Mouse (Mus musculus) heart, postnatal 0 days (tissue): ENCODE measurements around the gene Bak1. TPM values are rescaled to one million over a fixed set of nuclear protein-coding genes. Genes with fewer than 3 reads are reported as not detected.

Experiments
- ATAC-seq: fragments of 200-750 bp; cut with Nextera tagmentation; 2 replicates; pipeline ENCODE4 v1.8.0; 2017; ENCODE audit warnings: low read depth, moderate number of reproducible peaks, moderate library complexity; ENCODE audit not compliant: insufficient read depth
- DNase-seq: peaks from one replicate; pipeline ENCODE4 v3.0.0-alpha.2; 2016; ENCODE audit warnings: low spot score
- H3K27ac ChIP-seq: fragments of 300-500 bp; sonication (generic); 2 replicates; pipeline ENCODE4 v1.5.1; 2014; ENCODE audit warnings: low read depth, mild to moderate bottlenecking
- H3K27me3 ChIP-seq: fragments of 300-500 bp; sonication (generic); 2 replicates; pipeline ENCODE4 v1.6.1; 2014; ENCODE audit warnings: low read length, mixed read lengths; ENCODE audit not compliant: control insufficient read depth, insufficient read depth
- H3K36me3 ChIP-seq: fragments of 300-500 bp; sonication (generic); replicated peaks from 2 replicates; pipeline ENCODE4 v1.6.1; 2014; ENCODE audit warnings: low read length, mixed read lengths; ENCODE audit not compliant: control insufficient read depth, insufficient read depth
- H3K4me1 ChIP-seq: fragments of 300-500 bp; sonication (generic); 2 replicates; pipeline ENCODE4 v1.6.1; 2014; ENCODE audit warnings: antibody characterized with exemption; ENCODE audit not compliant: control insufficient read depth, insufficient read depth
- H3K4me2 ChIP-seq: fragments of 300-500 bp; sonication (generic); 2 replicates; pipeline ENCODE4 v1.6.1; 2014; ENCODE audit warnings: low read depth, mild to moderate bottlenecking, low read length, moderate library complexity
- H3K4me3 ChIP-seq: fragments of 300-500 bp; sonication (generic); 2 replicates; pipeline ENCODE4 v1.5.1; 2014; ENCODE audit warnings: low read depth, low read length
- H3K9ac ChIP-seq: fragments of 300-500 bp; sonication (generic); replicated peaks from 2 replicates; pipeline ENCODE4 v1.6.1; 2014; ENCODE audit warnings: low read depth, low read length, mixed read lengths
- H3K9me3 ChIP-seq: fragments of 300-500 bp; sonication (generic); replicated peaks from 2 replicates; pipeline ENCODE4 v1.6.1; 2016; ENCODE audit warnings: low read length; ENCODE audit not compliant: control insufficient read depth
- CTCF ChIP-seq: IDR thresholded peaks from 2 replicates; pipeline ENCODE4 v1.5.1; 2016; ENCODE audit warnings: antibody characterized with exemption, control low read depth, low read depth
- EP300 ChIP-seq: IDR thresholded peaks from 2 replicates; pipeline ENCODE4 v1.6.1; 2016; ENCODE audit warnings: antibody characterized with exemption, low read depth
- whole genome bisulfite sequencing: fragments of 180-500 bp; shearing (Covaris S2); extraction: QIAGEN DNeasy Blood & Tissue Kit; methylation state at CpG from one replicate; pipeline ENCODE4 v1.1.7; 2014; 5-methylcytosine and 5-hydroxymethylcytosine counted together
- polyA plus RNA-seq: library from polyadenylated mRNA; unstranded; fragments of >200 nt; fragmentation: Nextera tagmentation; extraction: Ambion mirVana; gene quantifications from 2 replicates; pipeline ENCODE4 v1.2.1, GENCODE M21; 2015
- total RNA-seq: library from RNA; depleted of rRNA; stranded (reverse); fragments of >200 nt; gene quantifications from 2 replicates; pipeline ENCODE4 v1.2.3, GENCODE M21; 2014; ENCODE audit warnings: low replicate concordance

Bak1 gene
- total and polyA plus RNA-seq, 2 experiments from 2014 or later: 4.5 to 82.4 TPM

GRCm38 (mm10) chr17:27050853-27051252 is 22.0 kb upstream of the Bak1 start:
- DNase-seq: no peak
- Histone ChIP-seq H3K27me3 (no peaks in the 10 kb centered on the region), H3K27ac (no peak overlapping the region), H3K4me1 (peaks cover 6% of the 10 kb centered on the region; the same call in 1 of the 2 replicates), H3K36me3 (no peaks in the 10 kb centered on the region), H3K9ac (no peak overlapping the region), H3K4me2 (no peak overlapping the region), H3K9me3 (no peaks in the 10 kb centered on the region), H3K4me3 (no peak overlapping the region)
- TF ChIP-seq CTCF: no peak
- TF ChIP-seq EP300: no peak
- no peak for ATAC-seq
- WGBS: 58% methylated on average over 5 of the region's 5 CpGs

GRCm38 (mm10) chr17:27048445-27049239 is 19.8 kb upstream of the Bak1 start:
- TF ChIP-seq CTCF (no peak), EP300 (no peak)
- no peaks in the 10 kb centered on the region for H3K9me3 ChIP-seq
- H3K4me1 ChIP-seq: peaks cover 6% of the 10 kb centered on the region; the same call in 1 of the 2 replicates
- H3K4me3 ChIP-seq: no peak overlapping the region
- H3K9ac ChIP-seq: no peak overlapping the region
- H3K27ac ChIP-seq: peak overlapping the region; percentile 12
- no peak overlapping the region for H3K4me2 ChIP-seq
- H3K36me3 ChIP-seq: no peaks in the 10 kb centered on the region
- 64% methylated on average over 14 of the region's 14 CpGs for WGBS
- DNase-seq (no peak), ATAC-seq (no peak)
- no peaks in the 10 kb centered on the region for H3K27me3 ChIP-seq

- no peak overlapping the region for H3K4me3 ChIP-seq
- no peaks in the 10 kb centered on the region for H3K36me3 ChIP-seq
- H3K27ac ChIP-seq: peak overlapping the region; percentile 12; the same call in 1 of the 2 replicates
- no peaks in the 10 kb centered on the region for H3K9me3 ChIP-seq
- H3K9ac ChIP-seq: no peak overlapping the region
- no peaks in the 10 kb centered on the region for H3K27me3 ChIP-seq
- WGBS: 80% methylated on average over 14 of the region's 14 CpGs
- H3K4me2 ChIP-seq: no peak overlapping the region
- peaks cover 6% of the 10 kb centered on the region; the same call in 1 of the 2 replicates for H3K4me1 ChIP-seq
- DNase-seq: no peak
- no peak for ATAC-seq
- TF ChIP-seq EP300 (no peak), CTCF (no peak)
Measured at GRCm38 (mm10) chr17:27047762-27048444, 19.1 kb upstream of the Bak1 start.

GRCm38 (mm10) chr17:27045164-27045563 is 16.4 kb upstream of the Bak1 start:
- ATAC-seq: no peak
- H3K4me1 ChIP-seq: no peaks in the 10 kb centered on the region
- no peaks in the 10 kb centered on the region for H3K36me3 ChIP-seq
- 90% methylated on average over 6 of the region's 6 CpGs for WGBS
- no peak overlapping the region for H3K4me3 ChIP-seq
- no peaks in the 10 kb centered on the region for H3K27me3 ChIP-seq
- H3K27ac ChIP-seq: no peak overlapping the region
- no peak overlapping the region for H3K4me2 ChIP-seq
- H3K9ac ChIP-seq: no peak overlapping the region
- TF ChIP-seq CTCF: no peak
- TF ChIP-seq EP300: no peak
- H3K9me3 ChIP-seq: no peaks in the 10 kb centered on the region
- no peak for DNase-seq

- Histone ChIP-seq H3K4me2 (no peak overlapping the region), H3K9ac (no peak overlapping the region), H3K36me3 (no peaks in the 10 kb centered on the region), H3K9me3 (no peaks in the 10 kb centered on the region), H3K27me3 (no peaks in the 10 kb centered on the region), H3K4me3 (no peak overlapping the region), H3K4me1 (peaks cover 13% of the 10 kb centered on the region), H3K27ac (no peak overlapping the region)
- no peak for ATAC-seq
- DNase-seq: no peak
- WGBS: 68% methylated on average over 6 of the region's 6 CpGs
- TF ChIP-seq EP300: no peak
- no peak for TF ChIP-seq CTCF
Measured at GRCm38 (mm10) chr17:27042840-27043239, 14.0 kb upstream of the Bak1 start.

GRCm38 (mm10) chr17:27041787-27042055 is 12.9 kb upstream of the Bak1 start:
- TF ChIP-seq CTCF (no peak), EP300 (no peak)

More at GRCm38 (mm10) chr17:27041787-27042055, 12.9 kb upstream of the Bak1 start:
- 91% methylated on average over 2 of the region's 2 CpGs for WGBS
- DNase-seq (no peak), ATAC-seq (no peak)
- H3K27me3 ChIP-seq: no peaks in the 10 kb centered on the region
- H3K27ac ChIP-seq: no peak overlapping the region
- no peak overlapping the region for H3K9ac ChIP-seq
- no peak overlapping the region for H3K4me3 ChIP-seq
- H3K4me2 ChIP-seq: no peak overlapping the region
- H3K9me3 ChIP-seq: no peaks in the 10 kb centered on the region
- no peaks in the 10 kb centered on the region for H3K36me3 ChIP-seq
- peaks cover 13% of the 10 kb centered on the region for H3K4me1 ChIP-seq
